Mouse (Mus musculus): ENCODE data around the gene Btg2.

GRCm38 (mm10) chr1:134036492-134036891, 42.4 kb downstream of the Btg2 start:
- TF ChIP-seq CTCF (IDR thresholded peaks at IDR 0.05; ENCODE audit: low read depth, low read length), result peak; percentile 48
- TF ChIP-seq GATA1 (IDR thresholded peaks at IDR 0.05; ENCODE audit: borderline replicate concordance, low read length), result no peak
- no peak for TF ChIP-seq TAL1 (conservative IDR thresholded peaks at IDR 0.05; ENCODE audit: low read depth, low read length)
- no peak for TF ChIP-seq GATA2 (IDR thresholded peaks at IDR 0.05; ENCODE audit: borderline replicate concordance, low read depth, low read length)
- no peak for TF ChIP-seq POLR2AphosphoS5 (IDR thresholded peaks at IDR 0.05; ENCODE audit: insufficient replicate concordance, low read depth, low read length)

All from G1E (cell line).